Mouse (Mus musculus) liver (tissue): Measurements from ENCODE around the gene Tuft1.
"Not testable (repeated sequence)": the region's sequence is repeated elsewhere in the genome, so short reads cannot be mapped to it uniquely, and the experiment has no call there.

ENCODE experiments used
- DNase-seq: peaks from one replicate; pipeline ENCODE4 v3.0.0-alpha.2; 2020; ENCODE audit warnings: mixed read lengths

Tuft1 gene

GRCm38 (mm10) chr3:94659142-94659748 is 573 bp upstream of the Tuft1 start:
- peak; percentile 41 for DNase-seq

- not testable (repeated sequence) for DNase-seq
Measured at GRCm38 (mm10) chr3:94657852-94658739, 576 bp downstream of the Tuft1 start.

- DNase-seq, result not testable (repeated sequence)
Measured at GRCm38 (mm10) chr3:94653967-94654366, 4.7 kb downstream of the Tuft1 start.

GRCm38 (mm10) chr3:94650409-94650808 is 8.3 kb downstream of the Tuft1 start:
- DNase-seq, result no peak

GRCm38 (mm10) chr3:94648755-94649590 is 9.7 kb downstream of the Tuft1 start:
- peak; percentile 54 for DNase-seq

- DNase-seq, result not testable (repeated sequence)
Measured at GRCm38 (mm10) chr3:94642495-94643162, 16.0 kb downstream of the Tuft1 start, which contains the start of gene Gm10972. Gene Gm10972, plus strand, starts transcription at chr3:94643112.

GRCm38 (mm10) chr3:94629876-94630275 is 28.8 kb downstream of the Tuft1 start:
- no peak for DNase-seq

- no peak for DNase-seq
Measured at GRCm38 (mm10) chr3:94628712-94629111, 30.0 kb downstream of the Tuft1 start.

- no peak for DNase-seq
Measured at GRCm38 (mm10) chr3:94624281-94624680, 34.4 kb downstream of the Tuft1 start.

GRCm38 (mm10) chr3:94622550-94622949 is 36.1 kb downstream of the Tuft1 start:
- peak; percentile 44 for DNase-seq

GRCm38 (mm10) chr3:94621740-94622507 is 36.7 kb downstream of the Tuft1 start:
- peak; percentile 56 for DNase-seq

- peak; percentile 59 for DNase-seq
Measured at GRCm38 (mm10) chr3:94616717-94617116, 42.0 kb downstream of the Tuft1 start.

GRCm38 (mm10) chr3:94613258-94613878 is 45.3 kb downstream of the Tuft1 start:
- no peak for DNase-seq

GRCm38 (mm10) chr3:94612274-94612673 is 46.4 kb downstream of the Tuft1 start:
- no peak for DNase-seq

GRCm38 (mm10) chr3:94611834-94612233 is 46.8 kb downstream of the Tuft1 start:
- DNase-seq, result no peak

- DNase-seq, result no peak
Measured at GRCm38 (mm10) chr3:94611343-94611742, 47.3 kb downstream of the Tuft1 start.

- DNase-seq, result no peak
Measured at GRCm38 (mm10) chr3:94610581-94610980, 48.1 kb downstream of the Tuft1 start.

- DNase-seq, result no peak
Measured at GRCm38 (mm10) chr3:94609621-94610020, 49.1 kb downstream of the Tuft1 start.

GRCm38 (mm10) chr3:94601959-94602358 is 56.7 kb downstream of the Tuft1 start:
- DNase-seq, result peak; percentile 65

GRCm38 (mm10) chr3:94597224-94597779 is 61.4 kb downstream of the Tuft1 start:
- DNase-seq, result no peak

- DNase-seq, result no peak
Measured at GRCm38 (mm10) chr3:94595871-94596287, 62.8 kb downstream of the Tuft1 start.
